Mouse (Mus musculus): Measurements from ENCODE around the gene Rapgef4. TPM values are rescaled to one million over a fixed set of nuclear protein-coding genes. Genes with fewer than 3 reads are reported as not detected.

Gene Rapgef4
- total and polyA plus RNA-seq, 3 experiments = 0.33 TPM; not detected in 2

GRCm38 (mm10) chr2:72292573-72292972 is 311.5 kb downstream of the Rapgef4 start:
- H3K27me3 ChIP-seq (ENCODE audit: insufficient read depth, low read length) = no peaks in the 10 kb centered on the region
- no peak for DNase-seq (ENCODE audit: low spot score)
- H3K9me3 ChIP-seq (replicated peaks) = no peaks in the 10 kb centered on the region
- H3K4me1 ChIP-seq (ENCODE audit: insufficient read depth, low read depth, low read length) = peaks cover 10% of the 10 kb centered on the region
- TF ChIP-seq POLR2AphosphoS5 (IDR thresholded peaks at IDR 0.05; ENCODE audit: insufficient replicate concordance, low read depth, low read length) = no peak
- no peak for TF ChIP-seq GATA2 (IDR thresholded peaks at IDR 0.05; ENCODE audit: borderline replicate concordance, low read depth, low read length)
- no peak for TF ChIP-seq CTCF (IDR thresholded peaks at IDR 0.05; ENCODE audit: low read depth, low read length)
- TF ChIP-seq GATA1 (IDR thresholded peaks at IDR 0.05; ENCODE audit: borderline replicate concordance, low read length) = no peak
- no peak for TF ChIP-seq TAL1 (conservative IDR thresholded peaks at IDR 0.05; ENCODE audit: low read depth, low read length)
- no peak for ATAC-seq (ENCODE audit: extremely low read depth, insufficient number of reproducible peaks, low FRiP score, poor library complexity, severe bottlenecking)
- no peak overlapping the region for H3K4me3 ChIP-seq (ENCODE audit: low read depth, low read length)
- H3K36me3 ChIP-seq (replicated peaks) = peaks cover 51% of the 10 kb centered on the region

DNA sequence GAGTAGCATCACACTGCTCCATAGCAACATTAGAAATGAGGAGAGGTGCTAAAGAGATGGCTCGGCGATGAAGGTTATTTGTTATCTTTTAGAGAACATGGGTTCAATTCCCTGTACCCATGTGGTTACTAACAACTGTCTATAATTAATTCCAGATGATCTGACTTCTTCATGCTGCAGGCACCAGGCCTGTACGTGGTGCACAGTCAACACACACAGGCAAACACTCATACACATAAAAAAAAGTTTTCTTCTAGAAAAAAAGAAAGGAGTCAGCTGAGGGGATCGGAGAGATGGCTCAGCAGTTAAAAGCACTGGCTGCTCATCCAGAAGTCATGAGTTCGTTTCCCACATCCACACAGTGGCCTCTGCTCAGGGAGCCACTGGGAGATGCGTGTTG is 314.0 kb downstream of the Rapgef4 start:
- Histone ChIP-seq H3K36me3 (replicated peaks) (peaks cover 59% of the 10 kb centered on the region), H3K27me3 (ENCODE audit: insufficient read depth, low read length) (no peaks in the 10 kb centered on the region), H3K9me3 (replicated peaks) (no peaks in the 10 kb centered on the region), H3K4me3 (ENCODE audit: low read depth, low read length) (no peak overlapping the region), H3K4me1 (ENCODE audit: insufficient read depth, low read depth, low read length) (peaks cover 2% of the 10 kb centered on the region; the same call in 1 of the 2 replicates)
- no peak for ATAC-seq (ENCODE audit: extremely low read depth, insufficient number of reproducible peaks, low FRiP score, poor library complexity, severe bottlenecking)
- DNase-seq (ENCODE audit: low spot score) = no peak
- no peak for TF ChIP-seq TAL1 (conservative IDR thresholded peaks at IDR 0.05; ENCODE audit: low read depth, low read length)
- TF ChIP-seq CTCF (IDR thresholded peaks at IDR 0.05; ENCODE audit: low read depth, low read length) = no peak
- no peak for TF ChIP-seq POLR2AphosphoS5 (IDR thresholded peaks at IDR 0.05; ENCODE audit: insufficient replicate concordance, low read depth, low read length)
- TF ChIP-seq GATA2 (IDR thresholded peaks at IDR 0.05; ENCODE audit: borderline replicate concordance, low read depth, low read length) = no peak
- no peak for TF ChIP-seq GATA1 (IDR thresholded peaks at IDR 0.05; ENCODE audit: borderline replicate concordance, low read length)

GRCm38 (mm10) chr2:72296984-72297715 is 316.1 kb downstream of the Rapgef4 start:
- DNase-seq (ENCODE audit: low spot score) (no peak), ATAC-seq (ENCODE audit: extremely low read depth, insufficient number of reproducible peaks, low FRiP score, poor library complexity, severe bottlenecking) (no peak)
- Histone ChIP-seq H3K4me1 (ENCODE audit: insufficient read depth, low read depth, low read length) (no peaks in the 10 kb centered on the region), H3K27me3 (ENCODE audit: insufficient read depth, low read length) (no peaks in the 10 kb centered on the region), H3K9me3 (replicated peaks) (no peaks in the 10 kb centered on the region), H3K36me3 (replicated peaks) (peaks cover 71% of the 10 kb centered on the region), H3K4me3 (ENCODE audit: low read depth, low read length) (no peak overlapping the region)
- TF ChIP-seq TAL1 (conservative IDR thresholded peaks at IDR 0.05; ENCODE audit: low read depth, low read length) = no peak
- TF ChIP-seq GATA1 (IDR thresholded peaks at IDR 0.05; ENCODE audit: borderline replicate concordance, low read length) = no peak
- TF ChIP-seq POLR2AphosphoS5 (IDR thresholded peaks at IDR 0.05; ENCODE audit: insufficient replicate concordance, low read depth, low read length) = no peak
- no peak for TF ChIP-seq GATA2 (IDR thresholded peaks at IDR 0.05; ENCODE audit: borderline replicate concordance, low read depth, low read length)
- TF ChIP-seq CTCF (IDR thresholded peaks at IDR 0.05; ENCODE audit: low read depth, low read length) = no peak

- DNase-seq (ENCODE audit: low spot score) (no peak), ATAC-seq (ENCODE audit: extremely low read depth, insufficient number of reproducible peaks, low FRiP score, poor library complexity, severe bottlenecking) (no peak)
- no peak overlapping the region for H3K4me3 ChIP-seq (ENCODE audit: low read depth, low read length)
- no peaks in the 10 kb centered on the region for H3K9me3 ChIP-seq (replicated peaks)
- TF ChIP-seq GATA2 (IDR thresholded peaks at IDR 0.05; ENCODE audit: borderline replicate concordance, low read depth, low read length) (no peak), GATA1 (IDR thresholded peaks at IDR 0.05; ENCODE audit: borderline replicate concordance, low read length) (no peak), CTCF (IDR thresholded peaks at IDR 0.05; ENCODE audit: low read depth, low read length) (no peak), TAL1 (conservative IDR thresholded peaks at IDR 0.05; ENCODE audit: low read depth, low read length) (no peak), POLR2AphosphoS5 (IDR thresholded peaks at IDR 0.05; ENCODE audit: insufficient replicate concordance, low read depth, low read length) (no peak)
- H3K36me3 ChIP-seq (replicated peaks) = peaks cover 70% of the 10 kb centered on the region
- no peaks in the 10 kb centered on the region for H3K27me3 ChIP-seq (ENCODE audit: insufficient read depth, low read length)
- no peaks in the 10 kb centered on the region for H3K4me1 ChIP-seq (ENCODE audit: insufficient read depth, low read depth, low read length)
These were observed 316.7 kb downstream of the Rapgef4 start for GRCm38 (mm10) chr2:72297716-72298082.

- DNase-seq (ENCODE audit: low spot score) (peak; percentile 5), ATAC-seq (ENCODE audit: extremely low read depth, insufficient number of reproducible peaks, low FRiP score, poor library complexity, severe bottlenecking) (no peak)
- no peak overlapping the region for H3K4me3 ChIP-seq (ENCODE audit: low read depth, low read length)
- H3K27me3 ChIP-seq (ENCODE audit: insufficient read depth, low read length) = no peaks in the 10 kb centered on the region
- H3K9me3 ChIP-seq (replicated peaks) = no peaks in the 10 kb centered on the region
- TF ChIP-seq GATA1 (IDR thresholded peaks at IDR 0.05; ENCODE audit: borderline replicate concordance, low read length) (no peak), CTCF (IDR thresholded peaks at IDR 0.05; ENCODE audit: low read depth, low read length) (peak; percentile 74), POLR2AphosphoS5 (IDR thresholded peaks at IDR 0.05; ENCODE audit: insufficient replicate concordance, low read depth, low read length) (no peak)
- H3K36me3 ChIP-seq (replicated peaks) = peaks cover 77% of the 10 kb centered on the region
- no peaks in the 10 kb centered on the region for H3K4me1 ChIP-seq (ENCODE audit: insufficient read depth, low read depth, low read length)
These were observed 317.4 kb downstream of the Rapgef4 start for GRCm38 (mm10) chr2:72298406-72298805.

GRCm38 (mm10) chr2:72301194-72301916 is 320.3 kb downstream of the Rapgef4 start:
- ATAC-seq (ENCODE audit: extremely low read depth, insufficient number of reproducible peaks, low FRiP score, poor library complexity, severe bottlenecking) = no peak
- Histone ChIP-seq H3K4me3 (ENCODE audit: low read depth, low read length) (no peak overlapping the region), H3K27me3 (ENCODE audit: insufficient read depth, low read length) (no peaks in the 10 kb centered on the region), H3K4me1 (ENCODE audit: insufficient read depth, low read depth, low read length) (no peaks in the 10 kb centered on the region), H3K36me3 (replicated peaks) (peaks cover 83% of the 10 kb centered on the region), H3K9me3 (replicated peaks) (no peaks in the 10 kb centered on the region)
- DNase-seq (ENCODE audit: low spot score) = no peak
- TF ChIP-seq POLR2AphosphoS5 (IDR thresholded peaks at IDR 0.05; ENCODE audit: insufficient replicate concordance, low read depth, low read length) = no peak
- no peak for TF ChIP-seq GATA1 (IDR thresholded peaks at IDR 0.05; ENCODE audit: borderline replicate concordance, low read length)
- no peak for TF ChIP-seq TAL1 (conservative IDR thresholded peaks at IDR 0.05; ENCODE audit: low read depth, low read length)
- no peak for TF ChIP-seq CTCF (IDR thresholded peaks at IDR 0.05; ENCODE audit: low read depth, low read length)
- no peak for TF ChIP-seq GATA2 (IDR thresholded peaks at IDR 0.05; ENCODE audit: borderline replicate concordance, low read depth, low read length)
